Mouse (Mus musculus) CH12.LX (cell line): ENCODE data around the gene Pnpla8. TPM values are rescaled to one million over a fixed set of nuclear protein-coding genes. Genes with fewer than 3 reads are reported as not detected.

ENCODE experiments used
- DNase-seq: peaks from one replicate; pipeline ENCODE4 v3.0.0-alpha.2; 2013; ENCODE audit errors: extremely low read depth
- H3K27ac ChIP-seq: 2 replicates; pipeline ENCODE4 v1.5.1; 2012; ENCODE audit warnings: low read depth, mild to moderate bottlenecking, control low read depth, moderate library complexity; ENCODE audit not compliant: insufficient read depth
- H3K27me3 ChIP-seq: replicated peaks from 2 replicates; pipeline ENCODE3; 2012; ENCODE audit warnings: inconsistent platforms
- H3K36me3 ChIP-seq, 2 experiments: replicated peaks in 1 of 2; 2 replicates each; pipeline versions ENCODE3 to v1.6.1; 2012; ENCODE audit warnings: inconsistent platforms in 1 of 2, low read length in 1 of 2, mild to moderate bottlenecking in 1 of 2, mixed read lengths in 1 of 2, moderate library complexity in 1 of 2; ENCODE audit not compliant: control insufficient read depth in 1 of 2, insufficient read depth in 1 of 2
- H3K4me1 ChIP-seq, 2 experiments: 2 replicates each; pipeline ENCODE4 v1.6.1; 2012; ENCODE audit warnings: inconsistent platforms in 1 of 2, moderate library complexity in 1 of 2; ENCODE audit not compliant: insufficient read depth in 2 of 2, control insufficient read depth in 1 of 2
- H3K4me2 ChIP-seq: 2 replicates; pipeline ENCODE4 v1.6.1; 2012; ENCODE audit warnings: low read depth, mild to moderate bottlenecking, control low read depth; ENCODE audit not compliant: poor library complexity, insufficient read depth, severe bottlenecking
- H3K4me3 ChIP-seq, 3 experiments: fragments of 150-350 bp in 1 of 3; sonication (generic) in 1 of 3; replicated peaks in 1 of 3; 2 replicates each; pipeline versions ENCODE3 to v1.5.1; 2011 to 2012; ENCODE audit warnings: low read depth in 2 of 3, low read length in 2 of 3, mild to moderate bottlenecking in 2 of 3, moderate library complexity in 2 of 3, control low read depth in 1 of 3, improper control_type of control experiment in 1 of 3, inconsistent platforms in 1 of 3, mixed read lengths in 1 of 3; ENCODE audit not compliant: poor library complexity in 1 of 3
- H3K79me2 ChIP-seq: replicated peaks from 2 replicates; pipeline ENCODE4 v1.6.1; 2012; ENCODE audit warnings: mild to moderate bottlenecking, moderate library complexity; ENCODE audit not compliant: control insufficient read depth, poor library complexity, insufficient read depth, severe bottlenecking; ENCODE audit errors: extremely low read depth
- H3K9ac ChIP-seq: 2 replicates; pipeline ENCODE4 v1.6.1; 2012; ENCODE audit warnings: low read depth, mild to moderate bottlenecking, control low read depth, moderate library complexity; ENCODE audit not compliant: insufficient read depth
- H3K9me3 ChIP-seq: replicated peaks from 2 replicates; pipeline ENCODE3; 2012; ENCODE audit warnings: low read length, inconsistent platforms, mixed read lengths
- CHD2 ChIP-seq: IDR thresholded peaks from 2 replicates; pipeline ENCODE4 v1.6.1; 2011; ENCODE audit warnings: low read length, improper control_type of control experiment
- E2F4 ChIP-seq: IDR thresholded peaks from 2 replicates; pipeline ENCODE4 v1.6.1; 2011; ENCODE audit warnings: low read depth, low read length, improper control_type of control experiment; ENCODE audit not compliant: insufficient replicate concordance
- ELF1 ChIP-seq: IDR thresholded peaks from 2 replicates; pipeline ENCODE4 v1.6.1; 2014; ENCODE audit warnings: low read depth, mild to moderate bottlenecking, inconsistent platforms, low read length, improper control_type of control experiment
- ETS1 ChIP-seq: conservative IDR thresholded peaks from 2 replicates; pipeline ENCODE4 v1.6.1; 2012; ENCODE audit warnings: low read depth, mild to moderate bottlenecking, inconsistent platforms, low read length, improper control_type of control experiment, moderate library complexity
- JUND ChIP-seq: conservative IDR thresholded peaks from 2 replicates; pipeline ENCODE4 v1.6.1; 2011; ENCODE audit warnings: low read depth, low read length, improper control_type of control experiment
- KAT2A ChIP-seq: IDR thresholded peaks from 2 replicates; pipeline ENCODE4 v1.6.1; 2012; ENCODE audit warnings: low read length, improper control_type of control experiment, inconsistent platforms; ENCODE audit not compliant: insufficient replicate concordance
- MAX ChIP-seq: IDR thresholded peaks from 2 replicates; pipeline ENCODE4 v1.6.1; 2011; ENCODE audit warnings: low read length, improper control_type of control experiment
- MAZ ChIP-seq: IDR thresholded peaks from 2 replicates; pipeline ENCODE4 v1.6.1; 2012; ENCODE audit warnings: low read depth, mild to moderate bottlenecking, inconsistent platforms, low read length, improper control_type of control experiment, moderate library complexity
- MXI1 ChIP-seq: IDR thresholded peaks from 2 replicates; pipeline ENCODE4 v1.6.1; 2011; ENCODE audit warnings: mild to moderate bottlenecking, low read depth, low read length, improper control_type of control experiment
- MYC ChIP-seq: IDR thresholded peaks from 2 replicates; pipeline ENCODE4 v1.6.1; 2011; ENCODE audit warnings: low read depth, mild to moderate bottlenecking, improper control_type of control experiment, low read length
- NELFE ChIP-seq: IDR thresholded peaks from 2 replicates; pipeline ENCODE4 v1.6.1; 2011; ENCODE audit warnings: low read depth, low read length, improper control_type of control experiment
- PAX5 ChIP-seq: IDR thresholded peaks from 2 replicates; pipeline ENCODE4 v1.6.1; 2012; ENCODE audit warnings: low read length, inconsistent platforms, mixed read lengths
- POLR2A ChIP-seq: IDR thresholded peaks from 2 replicates; pipeline ENCODE4 v1.6.1; 2011; ENCODE audit warnings: low read depth, mild to moderate bottlenecking, improper control_type of control experiment, low read length
- POLR2AphosphoS2 ChIP-seq: IDR thresholded peaks from 2 replicates; pipeline ENCODE4 v1.6.1; 2011; ENCODE audit warnings: low read depth, low read length, improper control_type of control experiment
- RAD21 ChIP-seq: IDR thresholded peaks from 2 replicates; pipeline ENCODE4 v1.6.1; 2011; ENCODE audit warnings: low read depth, mild to moderate bottlenecking, low read length, improper control_type of control experiment, moderate library complexity
- SIN3A ChIP-seq: IDR thresholded peaks from 2 replicates; pipeline ENCODE4 v1.6.1; 2012; ENCODE audit warnings: low read length, improper control_type of control experiment, inconsistent platforms
- SMC3 ChIP-seq: IDR thresholded peaks from 2 replicates; pipeline ENCODE4 v1.6.1; 2011; ENCODE audit warnings: low read depth, low read length, improper control_type of control experiment
- TCF12 ChIP-seq: IDR thresholded peaks from 2 replicates; pipeline ENCODE4 v1.6.1; 2014; ENCODE audit warnings: low read depth, mild to moderate bottlenecking, inconsistent platforms, low read length, improper control_type of control experiment
- USF1 ChIP-seq: IDR thresholded peaks from 2 replicates; pipeline ENCODE4 v1.6.1; 2014; ENCODE audit warnings: low read depth, mild to moderate bottlenecking, inconsistent platforms, low read length, improper control_type of control experiment
- USF2 ChIP-seq: conservative IDR thresholded peaks from 2 replicates; pipeline ENCODE4 v1.6.1; 2011; ENCODE audit warnings: low read depth, low read length, improper control_type of control experiment
- ZMIZ1 ChIP-seq: IDR thresholded peaks from 2 replicates; pipeline ENCODE4 v1.6.1; 2012; ENCODE audit warnings: low read depth, mild to moderate bottlenecking, inconsistent platforms, low read length, improper control_type of control experiment
- dilution Hi-C: fragments of 300-500 bp; cut with MboI; formaldehyde crosslinking; loops from 2 replicates; pipeline ENCODE4 v1.14.3; 2020; ENCODE audit warnings: low sequenced_read_pairs; ENCODE audit not compliant: extremely low pct_unique_long_range_greater_than_20kb, extremely low pct_ligation_motif_present
- in situ Hi-C: fragments of 300-500 bp; cut with MboI; formaldehyde crosslinking; loops from 3 replicates; pipeline ENCODE4 v1.14.3; 2019; ENCODE audit warnings: low sequenced_read_pairs, low pct_ligation_motif_present, low pct_unique_long_range_greater_than_20kb, mixed read lengths
- polyA plus RNA-seq: library from polyadenylated mRNA; unstranded; fragments of >175 nt; gene quantifications from 2 replicates; pipeline ENCODE4 v1.2.1, GENCODE M21; 2012; ENCODE audit warnings: low read depth; ENCODE audit not compliant: insufficient read length
- total RNA-seq, 2 experiments: library from RNA; depleted of rRNA; stranded (reverse); fragments of 300-350 nt in 1 of 2; fragments of >200 nt in 1 of 2; gene quantifications; 2 replicates each; pipeline ENCODE4 v1.2.3; 2012 to 2014

Gene Pnpla8
- total and polyA plus RNA-seq, 3 experiments = 32.3 to 129 (median 63.7) TPM

GRCm38 (mm10) chr12:44315212-44315611, 94.0 kb downstream of the Pnpla8 start:
- Histone ChIP-seq H3K27ac (no peak overlapping the region), H3K4me3 (no peak overlapping the region), H3K9me3 (no peaks in the 10 kb centered on the region), H3K27me3 (no peaks in the 10 kb centered on the region), H3K4me1 (peaks cover 0 to 12% of the 10 kb centered on the region in 2 experiments; a peak in 2 of 4 replicates), H3K4me2 (no peak overlapping the region), H3K79me2 (no peaks in the 10 kb centered on the region), H3K36me3 (peaks cover 15 to 69% of the 10 kb centered on the region in 2 experiments), H3K9ac (no peak overlapping the region)
- TF ChIP-seq MXI1 = no peak
- no peak for TF ChIP-seq CHD2
- TF ChIP-seq SMC3 = no peak
- no peak for TF ChIP-seq USF1
- TF ChIP-seq RAD21 = no peak
- no peak for TF ChIP-seq TCF12
- no peak for TF ChIP-seq SIN3A
- TF ChIP-seq MAX = no peak
- no peak for TF ChIP-seq POLR2A
- in situ Hi-C loops (loop anchor here (25.0 kb wide), 1 partner anchor 222 kb away; no protein-coding TSS in a partner anchor), dilution Hi-C loops (no loop called here)
- DNase-seq = no peak

GRCm38 (mm10) chr12:44325091-44325490, 103.9 kb downstream of the Pnpla8 start:
- H3K27me3 ChIP-seq = peaks cover 17% of the 10 kb centered on the region
- H3K36me3 ChIP-seq = peaks cover 0 to 18% of the 10 kb centered on the region in 2 experiments
- no peak overlapping the region for H3K27ac ChIP-seq
- no peak for DNase-seq
- TF ChIP-seq NELFE (no peak), PAX5 (no peak), MYC (no peak), SMC3 (no peak), JUND (no peak), MAZ (no peak), E2F4 (no peak), USF2 (no peak), ETS1 (no peak), ELF1 (no peak), KAT2A (no peak), ZMIZ1 (no peak), POLR2AphosphoS2 (no peak)
- no peak overlapping the region for H3K4me2 ChIP-seq
- H3K4me3 ChIP-seq = no peak overlapping the region
- in situ Hi-C loops (no loop called here), dilution Hi-C loops (no loop called here)
- no peaks in the 10 kb centered on the region for H3K9me3 ChIP-seq
- no peaks in the 10 kb centered on the region for H3K79me2 ChIP-seq
- peaks cover 0 to 15% of the 10 kb centered on the region in 2 experiments; a peak in 2 of 4 replicates for H3K4me1 ChIP-seq
- no peak overlapping the region for H3K9ac ChIP-seq
